Mouse (Mus musculus) left cerebral cortex, postnatal 10 days (tissue): ENCODE results near the gene Ndufb7. TPM values are rescaled to one million over a fixed set of nuclear protein-coding genes. Genes with fewer than 3 reads are reported as not detected.
"Not testable (repeated sequence)": the region's sequence is repeated elsewhere in the genome, so short reads cannot be mapped to it uniquely, and the experiment has no call there.

Experiments
- DNase-seq, 2 experiments: peaks; one replicate each; pipeline ENCODE4 v3.0.0; 2021 to 2022; ENCODE audit warnings: low spot score in 2 of 2, mixed read lengths in 1 of 2; ENCODE audit errors: extremely low spot score in 1 of 2
- intact Hi-C: fragments of 180-260 bp; cut with DNase I; formaldehyde crosslinking; loops from one replicate; pipeline ENCODE4 v1.15.1; 2025
- total RNA-seq, 2 experiments: library from RNA; stranded (reverse); gene quantifications; 2 replicates each; pipeline ENCODE4 v1.2.3; 2021

Ndufb7 gene
- total RNA-seq, 2 experiments from 2014 or later = 141 to 145 TPM

DNA sequence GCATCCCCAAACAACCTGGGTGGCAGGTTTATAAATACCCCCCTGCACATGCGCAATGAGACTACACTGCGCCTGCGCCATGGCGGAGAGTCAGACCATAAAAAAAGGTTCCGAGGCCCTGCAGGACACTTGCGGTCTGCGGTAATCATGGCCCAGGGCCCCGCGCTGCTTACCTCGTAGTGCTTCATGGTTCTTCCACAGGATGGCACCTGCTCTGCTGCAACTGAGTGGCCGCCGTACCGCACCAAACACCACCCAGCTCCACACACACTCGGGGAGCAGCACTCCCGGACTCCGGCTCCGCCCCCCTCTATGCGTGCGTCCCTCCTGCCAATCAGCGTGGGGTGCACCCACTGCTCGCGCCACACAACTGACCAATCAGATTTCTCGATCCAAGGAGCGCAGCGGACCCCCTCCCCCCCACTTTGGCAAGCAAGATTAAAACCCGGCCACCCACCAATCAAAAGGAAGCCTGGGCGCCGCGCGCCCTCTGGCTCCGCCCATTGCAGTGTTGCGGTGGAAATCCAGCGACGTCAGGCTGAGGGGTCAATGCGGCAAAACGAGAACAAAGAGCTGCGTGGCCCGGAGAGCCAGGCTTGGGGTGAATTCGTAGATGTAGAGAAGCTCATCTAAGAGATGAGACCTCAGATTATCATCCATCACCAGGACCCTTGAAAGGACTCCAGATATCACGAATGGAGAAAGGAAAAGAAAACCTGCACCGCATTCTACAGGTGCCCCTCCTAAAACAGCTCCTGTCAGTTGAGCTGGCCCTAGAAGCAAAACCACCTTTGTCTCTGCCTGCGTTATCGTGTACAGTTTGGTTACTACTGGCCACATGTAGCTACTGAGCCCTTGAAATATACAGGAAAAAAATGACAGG, 27.9 kb downstream of the Ndufb7 start:
- peak; percentile 98 for DNase-seq
- intact Hi-C loops = no loop called here

DNA sequence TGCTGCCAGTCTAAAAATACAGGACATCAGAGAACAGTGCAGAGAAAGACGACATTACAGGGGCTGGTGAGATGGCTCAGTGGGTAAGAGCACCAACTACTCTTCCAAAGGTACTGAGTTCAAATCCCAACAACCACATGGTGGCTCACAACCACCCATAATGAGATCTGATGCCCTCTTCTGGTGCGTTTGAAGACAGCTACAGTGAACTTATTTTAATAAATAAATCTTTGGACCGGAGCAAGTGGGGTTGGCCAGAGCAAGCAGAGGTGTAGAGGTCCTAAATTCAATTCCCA, 28.5 kb downstream of the Ndufb7 start:
- DNase-seq, intact Hi-C loops: not testable (repeated sequence)

DNA sequence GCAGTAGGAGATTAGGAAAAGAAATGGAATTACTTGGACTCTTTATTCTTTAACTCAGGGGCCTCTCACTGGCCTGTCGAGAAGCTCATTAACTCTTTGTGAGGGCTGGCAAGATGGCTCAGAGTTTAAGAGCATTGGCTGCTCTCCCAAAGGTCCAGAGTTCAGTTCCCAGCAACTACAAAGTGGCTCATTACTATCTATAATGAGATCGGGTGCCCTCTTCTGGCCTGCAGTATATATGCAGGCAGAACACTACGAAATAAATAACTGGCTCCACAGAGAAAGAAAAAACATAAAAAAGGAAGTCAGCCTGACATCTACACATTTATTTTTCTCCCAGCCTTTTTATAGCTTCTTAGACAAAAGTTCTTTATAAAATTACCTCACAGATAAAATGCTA, 29.9 kb downstream of the Ndufb7 start:
- intact Hi-C loops = no loop called here
- no peak for DNase-seq

DNA sequence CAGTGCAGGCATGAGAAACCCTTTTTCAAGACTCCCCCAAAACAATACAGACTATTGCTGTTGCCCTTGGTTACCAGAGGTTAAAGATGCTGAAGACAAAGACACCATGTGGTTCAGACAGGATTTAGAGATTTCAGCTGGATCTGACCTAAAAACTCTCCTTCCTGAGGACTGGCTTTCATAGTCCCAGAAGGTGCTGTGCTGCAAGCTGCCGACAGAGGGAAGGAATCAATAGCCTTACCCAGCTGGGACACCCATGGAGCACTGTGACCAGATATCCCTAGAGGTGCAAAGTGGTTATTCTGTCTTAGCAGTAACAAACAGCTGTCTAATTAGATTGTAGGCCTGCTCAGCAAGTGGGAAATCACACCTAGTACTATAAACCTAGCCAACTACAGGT, 31.7 kb downstream of the Ndufb7 start:
- DNase-seq = no peak
- intact Hi-C loops = no loop called here

DNA sequence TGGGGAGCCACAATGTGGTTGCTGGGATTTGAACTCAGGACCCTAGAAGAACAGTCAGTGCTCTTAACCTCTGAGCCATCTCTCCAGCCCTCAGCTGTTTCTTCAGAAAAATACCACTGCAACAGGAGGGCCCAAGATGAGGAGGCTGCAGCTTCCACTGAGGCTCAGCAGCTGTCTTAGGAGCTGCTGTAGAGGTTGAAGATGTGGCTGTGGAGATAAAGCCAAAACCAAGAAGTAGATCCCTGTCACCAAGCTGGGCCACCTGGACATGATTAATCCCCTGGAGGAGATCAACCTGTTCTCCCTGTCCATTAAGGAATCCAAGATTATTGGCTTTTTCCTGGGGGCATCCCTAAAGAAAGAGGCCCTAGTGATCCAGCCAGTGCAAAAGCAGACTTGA, 33.3 kb downstream of the Ndufb7 start:
- intact Hi-C loops = no loop called here
- no peak for DNase-seq

- DNase-seq = no peak
- intact Hi-C loops = no loop called here
Observed at GRCm38 (mm10) chr8:83602650-83603029, 36.2 kb downstream of the Ndufb7 start.

DNA sequence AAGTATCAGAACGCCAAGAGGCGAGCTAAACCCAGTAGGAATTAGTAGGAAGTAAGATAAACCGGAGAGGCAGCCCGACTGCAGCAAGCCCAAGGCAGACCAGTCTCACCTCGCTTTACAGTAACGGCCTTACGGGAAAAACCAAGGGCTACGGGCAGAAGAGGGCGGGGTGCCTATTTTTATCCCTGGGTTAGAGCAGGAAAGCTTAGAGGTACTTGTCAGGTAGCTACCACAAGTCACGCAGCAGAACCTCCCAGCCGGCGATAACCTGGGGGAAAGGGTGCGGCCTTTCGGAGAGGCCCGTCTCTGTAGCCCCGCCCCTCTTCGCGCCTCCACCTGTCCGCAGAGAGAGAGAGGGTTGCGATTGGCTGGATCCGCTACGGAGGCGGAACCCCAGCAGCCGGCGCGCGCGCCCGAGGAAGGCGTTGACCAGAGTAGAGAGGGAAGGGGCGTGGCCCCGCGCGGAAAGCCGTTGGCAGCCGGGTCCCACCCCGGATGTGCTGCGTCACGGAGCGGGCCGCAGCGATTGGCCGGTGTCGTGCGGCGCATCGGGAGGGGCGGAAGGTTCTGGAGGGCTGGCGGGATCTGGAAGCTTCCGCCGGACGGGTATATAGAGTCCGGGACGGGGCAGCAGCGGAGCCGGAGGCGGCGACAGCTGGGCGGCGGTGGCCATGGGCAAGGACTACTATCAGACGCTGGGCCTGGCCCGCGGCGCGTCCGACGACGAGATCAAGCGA, 41.4 kb downstream of the Ndufb7 start, which contains the start of the genes Tecr and Dnajb1:
Gene Tecr, minus strand, starts transcription at position 311 of the 737 bp plus-strand sequence.
Gene Dnajb1, plus strand, starts transcription at position 533 of the 737 bp plus-strand sequence.
- intact Hi-C loops = no loop called here
- peak; percentile 99 to 100 for DNase-seq

DNA sequence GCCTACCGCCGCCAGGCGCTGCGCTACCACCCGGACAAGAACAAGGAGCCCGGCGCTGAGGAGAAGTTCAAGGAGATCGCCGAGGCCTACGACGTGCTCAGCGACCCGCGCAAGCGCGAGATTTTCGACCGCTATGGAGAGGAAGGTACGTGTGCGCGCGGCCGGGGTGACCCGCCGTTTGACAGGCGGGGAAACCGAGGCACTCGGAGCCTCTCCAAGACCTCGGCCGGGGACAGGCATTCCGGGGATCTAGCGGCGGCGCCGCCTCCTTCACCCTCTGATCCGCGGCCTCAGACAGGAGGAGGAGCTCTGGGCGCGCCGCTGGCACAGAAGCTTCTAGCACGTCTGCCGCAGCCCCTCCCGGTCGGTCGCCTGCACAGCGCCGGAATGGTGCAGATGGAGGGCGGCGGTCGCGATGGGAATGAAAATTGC, 41.9 kb downstream of the Ndufb7 start:
- peak; percentile 74 to 91 for DNase-seq
- intact Hi-C loops = no loop called here

DNA sequence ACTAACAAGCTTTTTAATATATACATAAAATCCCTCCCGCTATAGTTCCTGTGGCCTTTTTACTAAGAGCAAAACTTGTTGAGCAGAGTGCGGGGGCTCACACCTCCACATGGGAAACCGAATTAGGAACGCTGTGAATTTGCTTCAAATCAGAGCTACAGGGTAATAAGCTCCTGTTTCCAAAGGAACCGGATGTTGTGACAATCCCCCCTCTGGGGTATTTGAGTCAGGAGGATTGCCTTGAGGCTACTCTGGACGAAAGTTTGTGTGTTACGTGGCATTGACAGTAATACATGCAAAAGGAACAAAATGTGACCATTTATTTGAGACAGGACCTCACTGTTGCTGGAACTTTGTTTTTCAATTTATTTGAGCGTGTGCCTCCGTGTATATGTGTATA, 42.6 kb downstream of the Ndufb7 start:
- intact Hi-C loops = no loop called here
- DNase-seq = no peak

DNA sequence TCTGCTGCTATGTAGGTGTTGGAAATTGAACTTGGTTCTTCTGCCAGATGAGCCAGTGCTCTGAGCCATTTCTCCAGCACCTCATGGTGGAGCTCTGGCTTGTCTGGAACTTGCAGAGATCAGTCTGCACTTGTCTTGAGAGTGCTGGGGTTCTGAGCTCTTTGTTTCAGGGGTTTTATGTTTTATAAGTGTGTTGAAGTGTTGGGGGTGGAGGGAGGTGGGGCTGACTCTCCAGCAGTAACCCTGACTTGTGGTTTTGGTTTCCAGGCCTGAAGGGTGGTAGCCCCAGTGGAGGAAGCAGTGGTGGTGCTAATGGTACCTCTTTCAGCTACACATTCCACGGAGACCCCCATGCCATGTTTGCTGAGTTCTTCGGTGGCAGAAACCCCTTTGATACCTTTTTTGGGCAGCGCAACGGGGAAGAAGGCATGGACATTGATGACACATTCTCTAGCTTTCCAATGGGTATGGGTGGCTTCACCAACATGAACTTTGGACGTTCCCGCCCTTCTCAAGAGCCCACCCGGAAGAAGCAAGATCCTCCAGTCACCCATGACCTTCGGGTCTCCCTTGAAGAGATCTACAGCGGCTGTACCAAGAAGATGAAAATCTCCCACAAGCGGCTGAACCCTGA, 43.2 kb downstream of the Ndufb7 start:
- no peak for DNase-seq
- intact Hi-C loops = no loop called here

DNA sequence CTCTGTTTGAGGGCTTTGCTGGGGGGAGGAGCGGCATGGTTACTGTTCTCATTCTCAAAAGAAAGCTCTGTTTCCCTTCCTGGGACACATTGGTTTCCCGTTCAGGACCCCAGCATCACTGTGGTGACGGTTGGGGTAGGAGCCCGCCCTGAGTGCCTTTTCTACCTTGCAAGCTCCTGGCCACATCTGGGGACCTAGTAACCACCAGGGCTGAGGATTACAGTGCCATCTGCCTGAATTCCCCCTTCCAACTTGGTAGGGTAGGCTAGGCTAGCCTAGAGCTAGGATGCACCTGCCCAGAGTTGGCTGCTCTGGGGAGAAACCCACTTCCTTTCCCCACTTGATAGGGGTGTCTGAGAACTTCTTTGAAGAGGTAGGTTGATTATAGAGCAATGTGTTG, 45.5 kb downstream of the Ndufb7 start:
- DNase-seq = no peak
- intact Hi-C loops = no loop called here

- intact Hi-C loops = no loop called here
Observed at GRCm38 (mm10) chr8:83613695-83614094, 47.2 kb downstream of the Ndufb7 start.

GRCm38 (mm10) chr8:83616625-83617024, 50.2 kb downstream of the Ndufb7 start:
- intact Hi-C loops = no loop called here
- DNase-seq = no peak

More at GRCm38 (mm10) chr8:83613695-83614094, 47.2 kb downstream of the Ndufb7 start:
- DNase-seq = no peak

- intact Hi-C loops = no loop called here
- no peak for DNase-seq
Observed at GRCm38 (mm10) chr8:83617111-83617510, 50.6 kb downstream of the Ndufb7 start.

- no peak for DNase-seq
- intact Hi-C loops = no loop called here
Observed at GRCm38 (mm10) chr8:83618566-83618965, 52.1 kb downstream of the Ndufb7 start.

GRCm38 (mm10) chr8:83619568-83620285, 53.3 kb downstream of the Ndufb7 start:
- no peak for DNase-seq
- intact Hi-C loops = no loop called here
